Mouse (Mus musculus): ENCODE data around the gene Gm29735. TPM values are rescaled to one million over a fixed set of nuclear protein-coding genes. Genes with fewer than 3 reads are reported as not detected.
"Not testable (repeated sequence)": the region's sequence is repeated elsewhere in the genome, so short reads cannot be mapped to it uniquely, and the experiment has no call there.

The Gm29735 gene
- not detected for total RNA-seq (2021)

DNA sequence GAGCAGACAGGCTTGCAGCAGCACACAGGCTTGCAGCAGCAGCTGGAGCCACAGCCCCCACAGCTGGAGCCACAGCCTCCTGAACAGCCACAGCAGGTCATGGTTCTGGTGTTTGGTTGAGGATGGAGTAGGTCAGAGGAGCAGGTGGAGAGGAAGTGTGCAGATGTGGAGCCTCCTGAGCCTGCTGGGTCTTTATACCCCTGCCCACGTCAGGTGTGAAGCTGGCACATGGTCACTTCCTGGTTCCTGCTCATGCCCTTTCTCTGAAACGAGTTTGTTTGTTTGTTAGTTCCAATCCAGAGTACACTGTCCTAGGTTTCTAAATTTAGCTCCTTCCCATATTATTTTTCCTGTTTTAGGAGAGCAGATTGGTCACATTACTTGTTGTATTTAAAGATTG is at the start of gene Gm29735:
Gm29735 (minus strand) TSS at position 101 of the 400 bp plus-strand sequence.
- intact Hi-C loops (cut with DNase I); DNase-seq: not testable (repeated sequence)

DNA sequence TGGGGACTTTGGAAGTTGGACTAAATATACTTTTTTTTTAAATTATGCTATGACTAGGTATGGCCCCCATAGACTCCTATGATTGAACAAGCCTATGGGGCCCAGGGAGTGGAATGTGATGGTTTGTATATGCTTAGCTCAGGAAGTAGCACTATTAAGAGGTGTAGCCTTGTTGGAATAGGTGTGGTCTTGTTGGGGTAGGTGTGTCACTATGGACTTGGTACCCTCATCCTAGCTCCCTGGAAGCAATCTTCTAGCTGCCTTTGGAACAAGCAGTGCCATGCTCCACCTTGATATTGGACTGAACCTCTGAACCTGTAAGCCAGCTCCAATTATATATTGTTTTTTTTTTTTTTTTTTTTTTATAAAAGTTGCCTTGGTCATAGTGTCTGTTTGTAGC is 48.6 kb upstream of the Gm29735 start:
- intact Hi-C loops (cut with DNase I): no loop called here
- no peak for DNase-seq

DNA sequence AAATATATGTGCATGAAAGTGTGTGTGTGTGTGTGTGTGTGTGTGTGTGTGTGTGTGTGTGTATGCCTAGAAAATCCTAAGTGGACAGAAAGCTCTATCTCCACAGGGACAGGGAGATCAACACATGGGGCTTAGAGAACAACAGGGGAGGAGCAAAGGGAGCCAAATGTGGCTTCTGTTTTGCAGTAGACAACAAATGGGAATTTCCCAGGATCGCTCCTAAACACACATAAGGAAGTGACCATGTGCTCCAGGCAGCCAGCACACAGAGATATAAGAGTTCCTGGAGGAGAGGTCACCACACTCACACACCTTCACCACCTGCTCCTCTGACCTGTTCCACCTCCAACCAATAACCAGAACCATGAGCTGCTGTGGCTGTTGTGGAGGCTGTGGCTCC is 44.2 kb upstream of the Gm29735 start, which contains the start of gene Krtap5-3:
Krtap5-3 (plus strand) TSS at position 301 of the 400 bp plus-strand sequence.
- no peak for DNase-seq
- intact Hi-C loops (cut with DNase I): no loop called here

DNA sequence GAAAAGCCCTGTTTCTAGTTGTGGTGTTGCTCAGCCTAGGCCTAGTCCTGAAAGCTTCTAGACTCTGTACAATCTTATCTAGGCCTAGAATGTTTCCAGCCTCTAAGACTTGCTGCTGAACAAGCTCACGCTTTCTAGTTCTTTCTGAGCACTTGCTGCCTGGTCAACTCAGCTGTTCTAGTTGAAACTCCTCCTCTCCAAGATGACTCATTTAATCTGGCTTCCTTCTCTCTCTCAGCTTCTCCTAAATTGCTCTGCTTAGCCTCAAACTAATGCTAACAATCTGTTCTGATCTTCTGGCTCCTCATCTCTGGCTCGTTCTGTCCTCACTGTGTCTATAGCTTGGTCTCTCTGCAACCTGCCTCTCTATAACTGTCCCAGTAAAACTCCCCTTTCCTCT is 41.8 kb upstream of the Gm29735 start:
- intact Hi-C loops (cut with DNase I): no loop called here
- DNase-seq: no peak

- DNase-seq: no peak
- intact Hi-C loops (cut with DNase I): no loop called here
Observed at GRCm38 (mm10) chr7:142190289-142190688, 33.4 kb upstream of the Gm29735 start, which contains the start of gene Gm10153. Gene Gm10153 (minus strand): TSS chr7:142190389.

DNA sequence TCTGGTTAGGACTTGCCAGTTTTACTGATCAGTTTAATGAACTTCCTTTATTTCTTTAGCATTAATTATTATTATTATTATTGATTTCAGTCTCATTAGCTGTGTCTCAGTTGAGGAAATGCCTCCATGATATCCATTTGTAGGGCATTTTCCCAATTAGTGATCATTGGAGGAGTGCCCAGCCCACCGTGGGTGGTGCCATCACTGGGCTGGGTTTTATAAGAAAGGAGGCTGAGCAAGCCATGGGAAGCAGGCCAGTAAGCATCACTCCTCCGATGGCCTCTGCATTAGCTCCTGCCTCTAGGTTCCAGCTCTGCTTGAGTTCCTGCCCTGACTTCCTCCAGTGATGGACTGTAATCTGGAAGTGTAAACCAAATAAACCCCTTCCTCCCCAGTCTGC is 31.2 kb upstream of the Gm29735 start:
- DNase-seq: peak; percentile 31
- intact Hi-C loops (cut with DNase I): no loop called here

DNA sequence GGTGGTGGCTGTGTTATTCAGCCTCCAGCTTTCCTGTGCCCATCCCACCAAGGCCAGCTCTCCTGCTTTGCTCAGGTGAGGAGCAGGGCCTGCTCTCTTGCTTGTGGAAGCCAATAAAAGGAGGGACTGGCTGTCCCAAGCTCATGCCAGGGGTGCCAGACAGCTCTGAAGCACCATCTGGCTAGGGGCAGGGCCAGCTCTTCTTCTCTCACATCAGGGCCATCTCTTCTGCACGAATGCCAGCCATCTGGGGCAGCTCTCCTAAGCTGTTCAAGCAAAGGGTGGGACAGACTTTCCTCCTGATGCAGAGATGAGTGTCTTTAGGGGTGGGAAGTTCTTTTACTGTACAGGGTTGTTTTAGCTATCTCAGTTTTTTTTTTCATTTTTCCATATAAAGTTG is 24.1 kb upstream of the Gm29735 start:
- intact Hi-C loops (cut with DNase I): no loop called here
- DNase-seq: peak; percentile 78

DNA sequence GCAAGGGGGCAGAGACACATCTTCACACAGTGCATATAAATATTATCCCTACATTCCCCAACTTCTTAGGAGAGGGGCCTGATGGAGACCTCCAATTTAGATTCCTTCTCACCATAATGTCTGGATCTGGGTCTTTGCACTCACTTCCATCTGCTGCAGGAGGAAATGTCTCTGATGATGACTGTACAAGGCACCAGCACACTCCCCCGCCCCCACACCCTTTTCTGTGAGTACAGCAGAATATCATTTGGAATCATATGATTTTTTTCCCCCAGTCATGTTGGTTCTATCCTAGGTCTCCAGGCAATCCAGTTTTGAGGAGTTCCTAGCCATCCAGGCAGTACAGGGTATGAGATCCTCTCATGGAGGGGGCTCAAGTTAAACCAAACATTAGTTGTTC is 21.8 kb upstream of the Gm29735 start:
- intact Hi-C loops (cut with DNase I): no loop called here
- DNase-seq: no peak

DNA sequence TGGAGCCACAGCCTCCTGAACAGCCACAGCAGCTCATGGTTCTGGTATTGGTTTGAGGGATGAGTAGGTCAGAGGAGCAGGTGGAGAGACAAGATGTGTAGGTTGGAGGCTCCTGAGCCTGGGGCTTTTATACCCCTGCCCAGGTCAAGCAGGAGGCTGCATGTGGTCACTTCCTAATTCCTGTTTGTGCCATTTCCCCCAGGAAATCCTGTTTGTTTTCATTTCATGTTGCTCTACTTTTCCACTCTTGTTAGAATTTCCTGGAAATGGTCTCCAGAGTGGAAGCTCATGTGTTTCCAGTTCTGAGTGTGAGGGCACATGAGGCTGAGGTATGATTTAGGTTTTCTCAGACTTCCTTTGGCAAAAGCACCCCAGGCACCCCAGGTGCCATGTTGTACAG is 19.0 kb upstream of the Gm29735 start, which contains the start of gene Krtap5-2:
Krtap5-2 (minus strand) TSS at position 101 of the 400 bp plus-strand sequence.
- DNase-seq; intact Hi-C loops (cut with DNase I): not testable (repeated sequence)

DNA sequence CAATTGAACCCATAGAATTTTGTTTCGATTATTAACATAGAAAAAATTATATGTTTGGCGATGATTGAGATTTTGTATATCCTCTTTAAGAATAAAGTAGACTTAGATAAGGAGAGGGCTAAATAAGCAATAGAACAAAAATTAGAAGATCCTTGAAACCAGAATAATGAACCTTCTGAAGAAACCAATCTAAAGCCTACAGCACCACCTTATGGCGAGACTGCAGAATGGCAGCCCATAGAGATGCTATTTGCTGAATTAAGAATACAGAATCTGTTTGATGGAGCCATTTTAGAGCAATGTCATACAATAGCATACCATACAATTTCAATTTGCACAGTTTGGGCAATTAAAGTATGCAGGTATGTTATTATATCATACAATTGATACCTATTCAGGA is 12.9 kb upstream of the Gm29735 start:
- intact Hi-C loops (cut with DNase I): no loop called here
- no peak for DNase-seq

DNA sequence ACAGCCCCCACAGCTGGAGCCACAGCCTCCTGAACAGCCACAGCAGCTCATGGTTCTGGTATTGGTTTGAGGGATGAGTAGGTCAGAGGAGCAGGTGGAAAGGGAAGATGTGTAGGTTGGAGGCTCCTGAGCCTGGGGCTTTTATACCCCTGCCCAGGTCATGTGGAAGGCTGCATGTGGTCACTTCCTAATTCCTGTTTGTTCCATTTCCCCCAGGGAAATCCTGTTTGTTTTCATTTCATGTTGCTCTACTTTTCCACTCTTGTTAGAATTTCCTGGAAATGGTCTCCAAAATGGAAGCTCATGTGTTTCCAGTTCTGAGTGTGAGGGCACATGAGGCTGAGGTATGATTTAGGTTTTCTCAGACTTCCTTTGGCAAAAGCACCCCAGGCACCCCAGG is 8.7 kb upstream of the Gm29735 start, which contains the start of gene Gm4553:
Gm4553 (minus strand) TSS at position 101 of the 400 bp plus-strand sequence.
- intact Hi-C loops (cut with DNase I); DNase-seq: not testable (repeated sequence)

GRCm38 (mm10) chr7:142159366-142159765 is 2.5 kb upstream of the Gm29735 start:
- DNase-seq: no peak
- intact Hi-C loops (cut with DNase I): no loop called here

DNA sequence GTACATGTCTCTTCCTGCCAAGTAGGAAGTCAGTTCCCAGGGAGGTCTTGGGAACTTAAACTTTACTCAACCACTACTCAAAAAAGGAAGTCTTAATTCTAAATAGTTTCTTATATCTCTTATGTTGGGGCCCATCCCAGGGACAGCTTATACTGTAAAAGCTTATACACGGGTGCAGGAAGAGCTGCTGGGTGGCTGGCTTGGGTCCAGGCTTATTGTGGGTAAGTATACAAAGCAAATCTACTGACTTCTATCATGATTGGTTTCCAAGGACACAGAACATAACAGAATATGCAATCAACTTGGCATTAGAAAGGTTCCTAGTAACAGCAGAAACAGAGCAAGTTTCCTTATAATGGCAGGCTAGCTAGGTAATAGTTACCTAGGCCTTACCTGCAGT is 1.6 kb downstream of the Gm29735 start:
- no peak for DNase-seq
- intact Hi-C loops (cut with DNase I): no loop called here

DNA sequence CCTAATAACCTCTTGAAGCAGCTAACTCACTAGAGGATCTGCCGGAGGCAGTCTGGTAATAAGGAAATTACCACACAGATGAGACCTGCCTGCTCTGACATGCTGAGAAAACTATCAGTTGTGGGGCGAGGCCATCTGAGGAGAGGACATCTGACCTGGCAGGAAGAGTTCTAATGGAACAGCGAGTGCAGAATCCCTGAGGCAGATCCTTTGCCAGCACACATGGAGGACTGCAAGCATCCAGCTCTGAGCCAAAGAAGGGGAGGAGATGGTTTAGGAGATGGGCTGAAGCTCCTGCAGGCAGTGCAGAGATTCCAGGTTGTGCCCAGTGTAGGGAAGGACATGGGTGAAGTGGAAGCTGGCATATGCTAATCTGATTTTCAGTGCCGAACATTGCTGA is 4.7 kb downstream of the Gm29735 start:
- DNase-seq: no peak
- intact Hi-C loops (cut with DNase I): no loop called here

DNA sequence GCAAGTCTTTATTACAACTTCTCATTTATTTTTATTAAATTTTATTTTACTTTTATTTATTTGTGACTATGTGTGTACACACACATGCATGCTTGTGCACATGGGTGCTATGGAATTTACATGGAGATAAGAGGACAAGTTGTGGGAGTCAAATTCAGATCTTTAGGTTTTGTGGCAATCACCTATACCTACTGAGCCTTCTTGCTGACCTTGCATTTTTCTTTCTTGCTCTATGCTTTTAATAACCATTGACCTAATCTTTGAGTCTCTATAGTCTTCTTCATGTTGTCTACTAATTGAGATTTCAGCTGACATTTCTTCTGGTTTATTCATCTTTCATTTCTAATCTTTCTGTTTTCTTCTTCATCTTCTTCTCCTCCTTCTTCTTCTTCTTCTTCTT is 8.3 kb downstream of the Gm29735 start:
- DNase-seq: no peak
- intact Hi-C loops (cut with DNase I): loop anchor here (10.0 kb wide), 1 partner anchor 96 kb away; the partner anchor contains the start of gene Gm40460

DNA sequence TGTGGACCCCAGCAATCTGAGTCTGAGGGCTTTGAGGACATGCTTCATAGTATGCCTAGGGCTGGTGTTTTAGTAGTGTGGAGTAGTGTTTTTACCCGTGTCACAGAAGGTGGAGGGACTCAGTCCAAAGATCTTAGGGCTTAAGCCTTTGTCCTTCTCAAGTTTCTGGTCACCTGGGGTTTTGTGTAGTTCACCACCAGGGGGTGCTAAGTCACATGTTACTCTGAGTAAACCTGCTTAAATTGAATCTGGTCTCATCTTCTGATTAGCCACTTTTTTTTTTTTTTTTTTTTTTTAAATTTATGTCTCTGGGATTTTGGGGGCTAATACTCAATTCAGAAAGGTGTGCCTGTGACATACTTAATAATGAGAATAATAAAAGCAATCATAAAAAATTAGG is 10.9 kb downstream of the Gm29735 start:
- intact Hi-C loops (cut with DNase I): loop anchor here (10.0 kb wide), 1 partner anchor 99 kb away; the partner anchor contains the start of gene Gm40460
- DNase-seq: peak; percentile 56

GRCm38 (mm10) chr7:142145413-142145940 is 11.4 kb downstream of the Gm29735 start:
- no peak for DNase-seq
- intact Hi-C loops (cut with DNase I): loop anchor here (10.0 kb wide), 1 partner anchor 99 kb away; the partner anchor contains the start of gene Gm40460

- intact Hi-C loops (cut with DNase I): loop anchor here (10.0 kb wide), 1 partner anchor 100 kb away; the partner anchor contains the start of gene Gm40460
- DNase-seq: no peak
Observed at GRCm38 (mm10) chr7:142144507-142144906, 12.4 kb downstream of the Gm29735 start, which contains the start of gene Gm45337. Gene Gm45337 (minus strand): TSS chr7:142144607.

DNA sequence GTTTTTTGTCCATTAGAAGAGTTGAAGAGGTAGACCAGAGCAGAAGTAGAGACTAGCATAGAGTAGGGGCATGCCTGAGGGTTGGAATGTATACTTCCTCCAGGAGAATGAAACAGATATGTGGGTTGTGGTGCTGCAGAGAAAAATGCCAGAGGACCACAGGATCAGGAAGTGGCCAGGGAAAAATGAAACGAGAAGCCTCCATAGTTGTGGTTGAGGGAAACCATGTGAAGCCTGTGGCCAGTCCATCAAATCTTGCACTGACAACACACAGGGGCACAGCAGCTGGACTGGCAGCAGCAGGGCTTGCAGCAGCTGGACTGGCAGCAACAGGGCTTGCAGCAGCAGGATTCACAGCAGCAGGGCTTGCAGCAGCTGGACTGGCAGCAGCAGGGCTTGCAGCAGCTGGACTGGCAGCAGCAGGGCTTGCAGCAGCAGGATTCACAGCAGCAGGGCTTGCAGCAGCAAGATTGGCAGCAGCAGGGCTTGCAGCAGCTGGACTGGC is 13.4 kb downstream of the Gm29735 start:
- DNase-seq: not testable (repeated sequence)
- intact Hi-C loops (cut with DNase I): loop anchor here (10.0 kb wide), 1 partner anchor 101 kb away; the partner anchor contains the start of gene Gm40460

GRCm38 (mm10) chr7:142140696-142141095 is 16.2 kb downstream of the Gm29735 start:
- intact Hi-C loops (cut with DNase I): loop anchor here (10.0 kb wide), 1 partner anchor 104 kb away; the partner anchor contains the start of gene Gm40460
- DNase-seq: no peak

DNA sequence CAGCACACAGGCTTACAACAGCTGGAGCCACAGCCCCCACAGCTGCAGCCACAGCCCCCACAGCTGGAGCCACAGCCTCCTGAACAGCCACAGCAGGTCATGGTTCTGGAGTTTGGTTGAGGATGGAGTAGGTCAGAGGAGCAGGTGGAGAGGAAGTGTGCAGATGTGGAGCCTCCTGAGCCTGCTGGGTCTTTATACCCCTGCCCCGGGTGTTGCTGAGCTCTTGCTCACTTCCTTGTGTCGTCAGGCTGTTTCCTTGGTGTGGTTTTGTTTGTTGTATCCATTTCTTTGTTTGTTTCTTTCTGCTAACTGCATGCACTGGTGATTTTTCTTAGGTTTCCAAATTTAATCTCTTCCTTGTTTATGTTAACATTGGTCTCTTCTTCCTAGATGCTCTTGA is 21.0 kb downstream of the Gm29735 start, which contains the start of gene Gm39115:
Gm39115 (minus strand) TSS at position 101 of the 400 bp plus-strand sequence.
- intact Hi-C loops (cut with DNase I); DNase-seq: not testable (repeated sequence)

Data from left cerebral cortex, postnatal 4 days (tissue).